Mouse (Mus musculus) macrophage (primary cell): ENCODE results near the gene E2f2. TPM values are rescaled to one million over a fixed set of nuclear protein-coding genes. Genes with fewer than 3 reads are reported as not detected.

ENCODE experiments used
- H3K27ac ChIP-seq: fragments of 350-480 bp; formaldehyde crosslinking; 2 replicates; pipeline ENCODE4 v1.9.0; 2021
- H3K36me3 ChIP-seq: fragments of 350-480 bp; formaldehyde crosslinking; 2 replicates; pipeline ENCODE4 v1.9.0; 2021; ENCODE audit errors: inconsistent target
- H3K4me3 ChIP-seq: fragments of 350-480 bp; formaldehyde crosslinking; 2 replicates; pipeline ENCODE4 v1.9.0; 2021; ENCODE audit errors: inconsistent target
- H3K79me2 ChIP-seq: fragments of 350-480 bp; formaldehyde crosslinking; 2 replicates; pipeline ENCODE4 v1.9.0; 2021; ENCODE audit errors: inconsistent target
- WGBS: methylation state at CpG from one replicate; pipeline ENCODE4 v1.1.7; 2026; ENCODE audit warnings: inconsistent platforms; ENCODE audit not compliant: missing documents; 5-methylcytosine and 5-hydroxymethylcytosine counted together
- polyA plus RNA-seq: library from polyadenylated mRNA; stranded (reverse); fragments of 250-400 nt; gene quantifications from 3 replicates; pipeline ENCODE4 v1.2.4, GENCODE M21; 2018; ENCODE audit warnings: inconsistent platforms

The E2f2 gene
- polyA plus RNA-seq, 1 experiment from 2014 or later, result 1.5 TPM

DNA sequence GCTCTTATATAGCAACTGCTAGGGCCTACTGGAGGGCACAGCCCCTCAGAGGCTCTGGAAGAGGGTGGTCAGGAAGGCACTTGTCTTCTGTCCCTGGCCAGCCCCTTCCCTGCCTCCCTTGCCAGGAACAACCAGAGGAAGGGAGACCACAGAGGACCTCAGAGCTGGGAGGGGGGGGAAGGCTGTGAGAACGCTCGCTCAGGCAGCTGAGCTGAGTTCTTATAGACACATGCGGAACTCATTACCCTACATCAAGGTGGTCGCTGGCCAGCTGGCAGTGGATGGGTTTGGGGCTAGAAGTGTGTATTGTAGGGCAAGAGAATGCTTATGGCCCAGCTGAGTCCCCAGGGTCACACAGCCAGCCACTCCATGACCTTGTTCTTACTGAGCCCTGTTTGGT, 21.6 kb upstream of the E2f2 start:
- Histone ChIP-seq H3K79me2 (peaks cover 1% of the 10 kb centered on the region; the same call in 1 of the 2 replicates), H3K27ac (no peak overlapping the region), H3K36me3 (no peaks in the 10 kb centered on the region), H3K4me3 (no peak overlapping the region)
- 100% methylated on average over 2 of the region's 4 CpGs for WGBS

DNA sequence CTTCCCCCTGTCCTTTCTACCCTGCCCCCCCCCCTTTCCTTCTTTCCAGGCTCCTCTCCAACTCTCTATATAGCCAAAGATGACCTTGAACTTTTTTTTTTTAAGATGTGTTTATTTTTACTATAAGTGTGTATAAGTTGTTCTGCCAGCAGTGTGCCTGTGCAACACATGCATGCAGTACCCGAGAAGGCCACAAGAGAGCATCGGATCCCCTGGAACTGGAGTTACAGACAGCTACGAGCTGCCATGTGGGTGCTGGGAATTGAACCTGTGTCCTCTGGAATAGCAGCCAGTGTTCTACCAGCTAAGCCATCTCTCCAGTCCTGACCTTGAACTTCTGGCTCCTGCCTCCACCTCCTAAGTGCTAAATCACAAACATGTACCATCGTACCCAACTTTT, 19.4 kb upstream of the E2f2 start:
- H3K79me2 ChIP-seq, result no peaks in the 10 kb centered on the region
- no peaks in the 10 kb centered on the region for H3K36me3 ChIP-seq
- 89% methylated on average over 4 of the region's 4 CpGs for WGBS
- no peak overlapping the region for H3K4me3 ChIP-seq
- H3K27ac ChIP-seq, result no peak overlapping the region

DNA sequence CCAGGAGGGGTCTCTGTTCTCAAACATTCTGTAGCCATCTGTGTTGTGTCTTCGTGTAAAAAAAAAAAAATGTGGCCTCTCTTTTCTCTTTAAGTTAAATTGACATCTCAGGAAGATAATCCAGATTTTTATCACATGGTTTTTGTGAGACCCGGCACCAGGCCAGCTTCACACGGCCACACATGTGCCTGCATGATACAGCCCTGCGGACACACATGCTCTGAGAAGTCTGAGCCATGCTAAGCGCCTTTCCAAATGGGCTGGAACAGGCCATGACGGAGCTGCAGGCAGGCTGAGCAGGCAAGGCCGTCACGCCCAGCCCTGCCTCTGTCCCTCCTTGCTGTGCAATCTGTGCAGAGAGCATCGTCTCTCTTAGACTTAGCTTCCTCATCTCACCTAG, 17.7 kb upstream of the E2f2 start:
- Histone ChIP-seq H3K4me3 (no peak overlapping the region), H3K27ac (no peak overlapping the region), H3K79me2 (no peaks in the 10 kb centered on the region), H3K36me3 (no peaks in the 10 kb centered on the region)
- 83% methylated on average over 9 of the region's 9 CpGs for WGBS

DNA sequence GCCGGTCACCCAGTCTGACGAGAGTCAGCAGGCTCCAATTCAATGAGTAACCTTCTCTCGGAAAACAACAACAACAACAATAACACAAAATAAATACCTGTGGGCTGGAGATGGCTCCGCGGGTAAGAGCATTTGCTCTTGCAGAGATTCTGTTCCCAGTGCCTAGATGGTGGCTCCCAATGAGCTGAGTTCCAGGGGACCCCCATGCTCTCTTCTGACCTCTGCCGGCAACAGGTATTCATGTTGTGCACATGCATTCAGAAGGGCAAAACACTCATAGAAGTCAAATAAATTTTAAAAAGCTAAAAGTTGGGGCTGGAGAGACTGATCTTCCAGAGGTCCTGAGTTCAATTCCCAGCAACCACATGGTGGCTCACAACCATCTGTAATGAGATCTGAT, 13.7 kb upstream of the E2f2 start:
- H3K79me2 ChIP-seq, result no peaks in the 10 kb centered on the region
- no peak overlapping the region for H3K27ac ChIP-seq
- 75% methylated on average over 6 of the region's 6 CpGs for WGBS
- no peaks in the 10 kb centered on the region for H3K36me3 ChIP-seq
- no peak overlapping the region for H3K4me3 ChIP-seq

DNA sequence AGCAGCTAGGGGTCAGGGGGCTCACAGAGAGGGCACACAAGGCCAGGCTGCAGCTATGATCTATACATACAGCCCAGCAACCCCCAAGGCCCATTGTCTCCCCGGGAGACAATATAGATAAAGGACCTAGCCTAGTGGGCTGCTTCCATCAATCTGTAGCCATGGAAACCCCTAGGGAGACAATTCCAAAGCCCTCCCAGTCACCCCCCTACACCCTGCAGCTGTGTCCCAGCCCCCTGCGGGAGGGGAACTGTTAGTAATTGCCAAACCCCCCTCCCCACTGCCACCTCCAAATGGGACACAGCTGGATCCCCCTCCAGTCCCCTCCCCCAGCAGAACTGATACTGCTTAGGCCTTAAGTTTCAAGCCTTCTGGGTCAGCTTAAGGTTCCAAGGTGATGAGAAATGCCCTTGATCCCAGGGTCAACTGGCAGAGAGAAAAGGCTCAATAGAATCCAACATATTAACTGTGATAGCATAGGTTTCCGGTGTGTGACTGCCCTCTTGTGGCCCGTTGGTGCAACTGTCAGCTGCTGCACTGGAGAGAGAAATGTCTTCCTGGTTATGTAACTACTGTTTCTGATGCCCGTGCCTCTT, 12.3 kb upstream of the E2f2 start:
- WGBS, result 34% methylated on average over 5 of the region's 5 CpGs
- H3K36me3 ChIP-seq, result no peaks in the 10 kb centered on the region
- no peak overlapping the region for H3K27ac ChIP-seq
- H3K4me3 ChIP-seq, result no peak overlapping the region
- H3K79me2 ChIP-seq, result no peaks in the 10 kb centered on the region

DNA sequence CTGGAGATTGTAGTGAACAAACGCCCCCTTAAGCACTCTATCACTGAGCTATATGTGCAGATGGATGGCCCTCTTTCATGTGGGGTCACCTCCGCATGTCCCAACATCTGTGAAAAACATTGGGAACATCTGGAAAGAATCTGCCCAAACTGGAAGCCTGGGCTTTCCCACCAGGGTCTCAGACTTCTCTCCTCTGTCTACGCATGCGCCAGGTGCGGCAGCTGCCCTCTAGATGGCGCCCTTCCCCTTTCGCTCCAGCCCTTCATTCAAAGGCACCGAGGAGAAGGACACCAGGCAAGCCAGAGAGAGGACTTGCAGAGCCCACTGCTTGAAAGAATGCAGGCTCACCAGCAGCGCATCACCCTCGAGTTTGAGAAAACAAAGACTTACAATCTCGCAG, 8.7 kb upstream of the E2f2 start:
- Histone ChIP-seq H3K79me2 (no peaks in the 10 kb centered on the region), H3K36me3 (no peaks in the 10 kb centered on the region), H3K4me3 (no peak overlapping the region), H3K27ac (no peak overlapping the region)
- 3% methylated on average over 11 of the region's 11 CpGs for WGBS

DNA sequence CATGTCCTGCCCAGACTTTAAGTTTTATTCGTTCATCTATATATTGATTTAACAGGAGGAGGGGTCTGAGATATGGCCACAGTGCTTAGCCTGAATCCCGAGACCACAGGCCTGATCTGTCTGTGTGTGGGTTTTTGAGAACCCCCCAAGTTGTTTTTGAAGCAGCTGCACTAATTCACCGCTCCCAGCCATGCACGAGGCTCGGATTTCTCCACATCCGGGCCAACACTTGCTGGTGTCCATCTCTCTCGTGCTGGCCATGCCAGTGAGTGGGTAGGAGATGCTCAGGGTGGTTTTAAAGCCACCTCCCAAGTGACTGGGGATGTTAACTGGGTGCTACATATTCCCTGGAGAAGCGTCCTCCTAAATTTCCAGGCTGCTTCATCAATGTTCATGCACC, 7.2 kb upstream of the E2f2 start:
- 95% methylated on average over 8 of the region's 8 CpGs for WGBS
- Histone ChIP-seq H3K36me3 (no peaks in the 10 kb centered on the region), H3K27ac (no peak overlapping the region), H3K79me2 (no peaks in the 10 kb centered on the region), H3K4me3 (no peak overlapping the region)

DNA sequence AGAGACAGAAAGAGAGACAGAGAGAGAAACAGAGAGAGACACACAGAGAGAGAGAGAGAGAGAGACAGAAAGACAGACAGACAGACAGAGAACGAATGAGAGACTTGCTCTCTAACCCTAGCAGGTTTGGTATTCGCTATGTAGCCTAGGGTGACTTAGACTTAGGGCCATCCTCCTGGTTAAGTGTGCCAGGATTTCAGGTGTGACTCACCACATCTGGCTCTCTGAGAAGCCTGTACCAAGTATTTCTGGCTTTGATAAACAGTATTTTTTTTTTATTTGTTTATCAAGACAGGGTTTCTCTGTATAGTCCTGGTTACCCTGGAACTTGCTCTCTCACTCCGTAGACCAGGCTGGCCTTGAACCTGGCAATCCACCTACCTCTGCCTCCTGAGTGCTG, 4.5 kb upstream of the E2f2 start:
- Histone ChIP-seq H3K27ac (no peak overlapping the region), H3K36me3 (no peaks in the 10 kb centered on the region), H3K4me3 (no peak overlapping the region), H3K79me2 (no peaks in the 10 kb centered on the region)
- WGBS, result 89% methylated on average over 3 of the region's 3 CpGs

DNA sequence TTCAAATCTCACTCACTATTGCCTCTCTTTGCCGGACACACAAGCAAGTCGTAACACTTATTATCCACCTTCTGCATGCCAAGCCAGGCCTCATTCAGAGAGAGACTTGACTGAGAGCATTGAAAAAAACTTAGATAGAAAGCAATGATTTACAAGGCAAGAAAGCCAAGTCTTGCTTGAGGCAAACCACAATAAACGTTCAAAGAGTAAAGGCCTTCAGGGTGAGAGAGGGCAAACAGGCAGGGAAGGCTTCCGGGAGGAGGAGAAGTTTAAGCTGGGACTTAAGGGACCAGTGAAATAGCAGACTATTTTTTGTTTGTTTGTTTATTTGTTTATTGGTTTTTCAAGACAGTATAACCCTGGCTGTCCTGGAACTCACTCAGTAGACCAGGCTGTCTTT, 1.8 kb upstream of the E2f2 start:
- no peak overlapping the region for H3K4me3 ChIP-seq
- no peak overlapping the region for H3K27ac ChIP-seq
- WGBS, result 78% methylated on average over 4 of the region's 4 CpGs
- H3K36me3 ChIP-seq, result no peaks in the 10 kb centered on the region
- H3K79me2 ChIP-seq, result peaks cover 26% of the 10 kb centered on the region

DNA sequence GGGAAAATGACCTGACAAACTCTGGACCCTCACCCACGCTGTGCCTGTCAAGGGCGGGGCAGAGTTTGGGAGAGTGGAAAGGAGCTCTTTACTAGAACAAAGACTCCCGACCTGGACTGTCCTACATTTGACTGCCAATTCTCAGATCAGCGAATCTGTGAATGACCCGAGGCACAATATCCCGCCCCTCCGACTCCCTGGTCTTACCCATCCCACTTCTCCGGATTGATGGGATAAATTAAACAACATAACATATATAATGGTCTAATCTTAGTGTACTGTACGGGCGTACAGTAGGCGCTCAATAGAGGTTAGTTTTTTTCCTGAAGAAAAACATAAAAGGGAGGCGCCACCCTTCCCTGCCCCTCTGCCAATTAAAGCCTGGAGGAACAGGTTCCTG, 739 bp upstream of the E2f2 start:
- 62% methylated on average over 9 of the region's 12 CpGs for WGBS
- H3K27ac ChIP-seq, result peak overlapping the region; percentile 67

DNA sequence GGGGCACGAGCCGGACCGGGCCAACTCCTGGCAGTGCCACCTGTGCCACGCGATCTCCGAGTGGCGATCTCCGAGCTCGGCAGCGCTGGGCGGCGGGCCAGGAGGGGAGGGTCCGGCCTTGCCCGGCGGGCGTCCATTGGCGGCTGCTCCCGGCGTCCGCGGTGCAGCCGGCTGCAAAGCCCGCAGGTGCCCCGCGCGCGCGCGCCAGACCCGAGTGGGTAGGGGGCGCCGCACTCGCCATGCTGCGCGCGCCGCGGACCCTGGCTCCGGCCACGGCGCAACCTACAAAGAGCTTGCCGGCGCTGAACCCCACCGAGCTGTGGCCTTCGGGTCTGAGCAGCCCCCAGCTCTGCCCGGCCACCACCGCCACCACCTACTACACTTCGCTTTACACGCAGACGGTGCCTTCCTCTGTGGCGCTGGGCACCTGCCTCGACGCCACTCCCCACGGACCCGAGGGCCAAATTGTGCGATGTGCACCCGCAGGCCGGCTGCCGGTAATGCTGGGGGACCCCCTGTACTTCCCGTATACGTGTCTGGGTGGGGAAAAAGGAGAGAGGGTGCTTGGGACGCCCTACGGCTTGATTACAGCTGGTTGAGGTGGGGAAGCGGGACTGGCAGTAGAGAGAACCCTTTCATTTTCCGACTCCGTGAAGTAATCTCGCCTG, 482 bp downstream of the E2f2 start:
- 1% methylated on average over 58 of the region's 67 CpGs for WGBS
- H3K79me2 ChIP-seq, result peaks cover 49% of the 10 kb centered on the region
- H3K4me3 ChIP-seq, result peak overlapping the region; percentile 72
- peak overlapping the region; percentile 81 for H3K27ac ChIP-seq
- no peaks in the 10 kb centered on the region for H3K36me3 ChIP-seq

More for the DNA sequence above, 739 bp upstream of the E2f2 start:
- Histone ChIP-seq H3K36me3 (no peaks in the 10 kb centered on the region), H3K79me2 (peaks cover 37% of the 10 kb centered on the region), H3K4me3 (peak overlapping the region; percentile 47)

DNA sequence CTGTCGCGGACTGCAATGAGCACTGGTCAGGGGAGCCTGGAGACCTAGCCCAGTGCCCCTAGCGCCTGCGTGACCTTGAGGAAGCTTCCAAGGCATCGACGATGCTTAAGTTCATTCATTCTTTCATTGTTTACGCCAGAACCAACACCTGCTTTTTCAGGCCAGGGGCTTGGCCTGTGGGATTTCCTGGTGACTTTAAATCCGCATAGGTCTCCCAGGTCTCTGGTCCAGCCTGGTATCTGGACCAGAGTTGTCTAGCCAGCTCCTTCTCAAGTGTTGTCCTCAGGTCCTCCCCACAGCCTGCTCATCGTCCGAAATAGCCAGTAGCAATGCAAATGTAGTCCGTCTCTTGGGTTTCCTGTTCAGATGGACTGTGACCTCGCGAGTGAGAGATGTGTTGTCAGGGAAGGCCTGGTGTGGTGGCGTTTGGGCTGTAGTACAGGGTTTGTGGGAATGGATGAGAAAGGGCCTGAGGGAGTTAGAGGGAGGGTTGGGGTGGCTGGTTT, 1.1 kb downstream of the E2f2 start:
- Histone ChIP-seq H3K79me2 (peaks cover 55% of the 10 kb centered on the region), H3K27ac (peak overlapping the region; percentile 81), H3K36me3 (no peaks in the 10 kb centered on the region), H3K4me3 (peak overlapping the region; percentile 72)
- WGBS, result 9% methylated on average over 14 of the region's 14 CpGs

DNA sequence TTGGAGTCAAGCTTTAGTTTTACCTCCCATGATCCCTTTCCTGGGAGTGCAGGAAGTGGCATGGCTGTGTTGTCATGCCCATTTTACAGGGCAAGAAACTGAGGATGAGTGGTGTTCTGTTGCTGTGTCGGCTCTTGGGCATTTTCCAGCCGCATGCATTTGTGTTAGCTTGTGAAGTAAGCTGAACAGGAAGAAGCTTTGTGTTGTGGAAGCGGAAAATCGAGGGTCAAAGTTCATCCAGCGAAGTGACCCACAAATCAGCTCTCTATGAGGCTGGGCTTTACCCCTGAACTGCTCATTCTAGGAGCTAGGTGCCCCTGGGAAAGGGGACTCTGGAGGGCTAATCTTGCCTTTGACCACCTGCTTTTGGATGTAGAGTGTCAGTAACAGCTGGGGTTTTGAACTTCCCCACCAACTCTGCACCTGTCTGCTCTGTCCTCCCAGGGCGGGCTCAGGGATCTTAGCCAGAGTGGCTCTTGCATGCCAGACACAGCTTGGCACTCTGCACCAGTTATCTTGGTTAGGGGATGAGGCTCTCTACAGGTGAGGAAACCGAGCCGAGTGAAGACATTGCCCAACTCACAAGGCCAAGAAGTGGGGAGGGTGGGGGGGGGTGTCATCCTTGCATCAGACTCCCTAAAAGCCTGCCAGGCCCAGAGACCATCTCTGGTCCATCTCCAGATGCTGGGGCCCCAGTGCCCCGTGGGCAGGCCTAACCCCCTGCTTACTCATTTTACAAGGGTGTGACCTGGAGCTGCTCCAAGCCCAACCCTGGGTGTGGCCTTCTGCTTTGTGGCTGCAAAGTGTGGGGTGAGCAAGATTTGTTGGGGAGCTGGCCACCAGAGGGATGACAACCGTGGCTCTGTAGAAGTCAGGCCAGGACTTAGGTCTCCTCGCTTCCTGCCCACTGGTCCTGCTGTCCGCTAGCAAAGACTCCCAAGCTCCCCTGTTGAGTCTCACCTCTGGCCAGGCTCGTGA, 2.3 kb downstream of the E2f2 start:
- H3K36me3 ChIP-seq, result no peaks in the 10 kb centered on the region
- peak overlapping the region; percentile 72; the same call in 1 of the 2 replicates for H3K4me3 ChIP-seq
- H3K27ac ChIP-seq, result peak overlapping the region; percentile 81
- 48% methylated on average over 13 of the region's 13 CpGs for whole genome bisulfite sequencing
- H3K79me2 ChIP-seq, result peaks cover 55% of the 10 kb centered on the region

DNA sequence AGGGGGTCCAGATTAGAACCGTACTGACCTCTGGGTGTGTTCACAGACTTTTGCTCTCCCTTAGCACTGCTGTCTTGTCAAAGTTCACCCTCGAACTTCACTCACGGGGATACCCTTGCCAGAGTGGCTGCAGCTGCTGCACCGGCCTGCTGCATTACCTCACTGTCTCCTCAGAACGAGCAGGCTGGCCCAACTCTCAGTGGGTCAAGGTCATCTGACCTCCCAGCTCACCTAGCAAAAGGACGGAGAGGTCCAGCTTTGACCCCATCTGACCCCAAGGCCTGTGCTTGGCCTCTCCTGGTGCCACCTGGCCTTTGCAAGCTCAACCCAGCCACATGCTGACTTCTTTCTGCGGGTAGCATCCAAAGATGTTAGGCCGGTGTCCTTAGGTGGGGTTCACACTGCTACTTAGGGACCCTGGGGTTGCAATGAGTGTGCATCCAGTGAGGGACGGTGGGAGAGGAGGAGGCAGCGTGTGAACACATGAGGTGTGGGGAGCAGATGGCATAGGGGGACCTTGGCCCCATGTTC, 3.9 kb downstream of the E2f2 start:
- 94% methylated on average over 10 of the region's 10 CpGs for WGBS
- Histone ChIP-seq H3K79me2 (peaks cover 65% of the 10 kb centered on the region), H3K36me3 (no peaks in the 10 kb centered on the region), H3K27ac (peak overlapping the region; percentile 81), H3K4me3 (no peak overlapping the region)
